Mouse (Mus musculus) liver, postnatal 0 days (tissue): Measurements from ENCODE around the gene Wfdc15a. TPM values are rescaled to one million over a fixed set of nuclear protein-coding genes. Genes with fewer than 3 reads are reported as not detected.

Source experiments
- ATAC-seq: fragments of 200-750 bp; cut with Nextera tagmentation; 2 replicates; pipeline ENCODE4 v1.8.0; 2017; ENCODE audit warnings: mild to moderate bottlenecking, moderate library complexity
- DNase-seq: peaks from one replicate; pipeline ENCODE4 v3.0.0-alpha.2; 2016
- H3K27ac ChIP-seq: fragments of 300-500 bp; sonication (generic); 2 replicates; pipeline ENCODE4 v1.5.1; 2014; ENCODE audit warnings: antibody characterized with exemption, moderate library complexity, mild to moderate bottlenecking, low read depth
- H3K27me3 ChIP-seq: fragments of 300-500 bp; sonication (generic); 2 replicates; pipeline ENCODE4 v1.6.1; 2014; ENCODE audit warnings: low read length, control low read depth, mixed read lengths; ENCODE audit not compliant: insufficient read depth
- H3K36me3 ChIP-seq: fragments of 300-500 bp; sonication (generic); replicated peaks from 2 replicates; pipeline ENCODE4 v1.6.1; 2014; ENCODE audit warnings: mild to moderate bottlenecking, control low read depth, low read length, moderate library complexity, mixed read lengths; ENCODE audit not compliant: insufficient read depth
- H3K4me1 ChIP-seq: fragments of 300-500 bp; sonication (generic); 2 replicates; pipeline ENCODE4 v1.6.1; 2014; ENCODE audit warnings: antibody characterized with exemption, mild to moderate bottlenecking, control low read depth; ENCODE audit not compliant: insufficient read depth
- H3K4me2 ChIP-seq: fragments of 300-500 bp; sonication (generic); 2 replicates; pipeline ENCODE4 v1.6.1; 2014; ENCODE audit warnings: low read depth, mild to moderate bottlenecking, low read length, moderate library complexity, mixed read lengths
- H3K4me3 ChIP-seq: fragments of 300-500 bp; sonication (generic); 2 replicates; pipeline ENCODE4 v1.5.1; 2014; ENCODE audit warnings: low read depth, low read length
- H3K9ac ChIP-seq: fragments of 300-500 bp; sonication (generic); replicated peaks from 2 replicates; pipeline ENCODE4 v1.6.1; 2014; ENCODE audit warnings: mild to moderate bottlenecking, moderate library complexity
- H3K9me3 ChIP-seq: fragments of 300-500 bp; sonication (generic); 2 replicates; pipeline ENCODE4 v1.6.1; 2016; ENCODE audit warnings: mild to moderate bottlenecking, control low read depth, low read length, mixed read lengths
- CTCF ChIP-seq: sonication (generic); IDR thresholded peaks from 2 replicates; pipeline ENCODE4 v1.5.1; 2016; ENCODE audit warnings: antibody characterized with exemption, low read depth
- EP300 ChIP-seq: IDR thresholded peaks from 2 replicates; pipeline ENCODE4 v1.6.1; 2016; ENCODE audit warnings: antibody characterized with exemption, low read depth, mild to moderate bottlenecking
- WGBS: fragments of 180-500 bp; shearing (Covaris S2); extraction: QIAGEN DNeasy Blood & Tissue Kit; methylation state at CpG from one replicate; pipeline ENCODE4 v1.1.7; 2014; ENCODE audit not compliant: insufficient replicate concordance; 5-methylcytosine and 5-hydroxymethylcytosine counted together
- polyA plus RNA-seq: library from polyadenylated mRNA; unstranded; fragments of >200 nt; fragmentation: Nextera tagmentation; extraction: Ambion mirVana; gene quantifications from 2 replicates; pipeline ENCODE4 v1.2.1, GENCODE M21; 2015

Wfdc15a gene
- polyA plus RNA-seq = not detected in 2 replicates

DNA sequence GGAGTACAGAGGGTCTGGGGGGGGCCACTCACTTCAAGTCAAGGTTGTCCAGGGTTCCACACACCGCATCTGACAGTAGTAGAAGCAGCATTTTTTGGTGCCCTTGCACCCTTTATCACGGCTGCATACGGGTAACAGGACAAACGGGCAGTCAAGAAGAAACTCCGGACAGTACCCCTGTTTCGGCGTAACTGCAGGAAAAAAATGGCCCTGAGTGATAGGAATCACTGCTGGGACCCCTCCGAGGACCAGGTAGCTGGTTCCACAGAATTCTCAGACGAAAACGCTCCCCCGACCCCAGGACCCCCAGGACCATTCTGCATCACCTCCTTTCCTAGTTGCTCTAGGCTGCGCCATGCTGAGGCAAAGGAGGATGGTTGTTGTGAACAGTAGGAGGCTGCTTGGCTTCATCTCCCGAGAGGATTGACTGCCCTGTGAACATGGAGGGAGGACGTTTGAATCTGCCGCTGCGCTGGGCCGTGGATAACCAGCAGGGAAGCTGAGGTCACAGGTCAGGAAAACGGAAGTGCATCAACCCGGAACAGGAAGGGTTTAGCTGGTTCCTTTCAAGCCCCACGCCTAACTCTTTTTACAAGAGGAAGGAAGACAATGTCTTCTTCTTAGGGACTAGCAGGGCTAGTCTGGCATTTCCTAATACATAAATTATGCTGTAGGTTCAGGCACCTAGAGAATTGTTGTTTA, at the start of gene Wfdc15a:
Gene Wfdc15a (minus strand): TSS at position 505 of the 702 bp plus-strand sequence.
- Histone ChIP-seq H3K4me2 (no peak within 1 kb of the TSS), H3K36me3 (no peaks in the 10 kb centered on the region), H3K27me3 (no peaks in the 10 kb centered on the region), H3K9ac (no peak within 1 kb of the TSS), H3K27ac (no peak within 1 kb of the TSS), H3K4me3 (no peak within 1 kb of the TSS), H3K4me1 (no peaks in the 10 kb centered on the region), H3K9me3 (no peaks in the 10 kb centered on the region)
- no peak for ATAC-seq
- 71% methylated on average over 20 of the region's 20 CpGs for WGBS
- DNase-seq = no peak
- no peak for TF ChIP-seq CTCF
- no peak for TF ChIP-seq EP300

GRCm38 (mm10) chr2:164238366-164238765, 38.4 kb upstream of the Wfdc15a start, which contains the start of gene Svs2:
Svs2 (minus strand) TSS chr2:164238466.
- H3K9ac ChIP-seq = no peak within 1 kb of the TSS
- no peak within 1 kb of the TSS for H3K27ac ChIP-seq
- H3K4me2 ChIP-seq = no peak within 1 kb of the TSS
- DNase-seq = no peak
- no peak for TF ChIP-seq EP300
- TF ChIP-seq CTCF = no peak
- ATAC-seq = no peak
- no peak within 1 kb of the TSS for H3K4me3 ChIP-seq
- H3K27me3 ChIP-seq = no peaks in the 10 kb centered on the region
- 65% methylated on average over 3 of the region's 3 CpGs for WGBS
- no peaks in the 10 kb centered on the region for H3K9me3 ChIP-seq
- H3K36me3 ChIP-seq = no peaks in the 10 kb centered on the region
- no peaks in the 10 kb centered on the region for H3K4me1 ChIP-seq

- TF ChIP-seq EP300 (no peak), CTCF (no peak)
- H3K27me3 ChIP-seq = no peaks in the 10 kb centered on the region
- H3K9me3 ChIP-seq = no peaks in the 10 kb centered on the region
- H3K9ac ChIP-seq = no peak overlapping the region
- H3K4me1 ChIP-seq = no peaks in the 10 kb centered on the region
- DNase-seq (no peak), ATAC-seq (no peak)
- H3K27ac ChIP-seq = no peak overlapping the region
- no peak overlapping the region for H3K4me2 ChIP-seq
- H3K4me3 ChIP-seq = no peak overlapping the region
- H3K36me3 ChIP-seq = no peaks in the 10 kb centered on the region
- WGBS = 75% methylated on average over 8 of the region's 8 CpGs
Measured at GRCm38 (mm10) chr2:164232671-164233070, 32.7 kb upstream of the Wfdc15a start.

GRCm38 (mm10) chr2:164228361-164229070, 28.6 kb upstream of the Wfdc15a start:
- Histone ChIP-seq H3K9me3 (no peaks in the 10 kb centered on the region), H3K27me3 (no peaks in the 10 kb centered on the region), H3K4me3 (no peak overlapping the region), H3K36me3 (no peaks in the 10 kb centered on the region), H3K4me2 (no peak overlapping the region), H3K27ac (no peak overlapping the region), H3K9ac (no peak overlapping the region), H3K4me1 (no peaks in the 10 kb centered on the region)
- WGBS = 73% methylated on average over 8 of the region's 8 CpGs
- TF ChIP-seq EP300 (no peak), CTCF (no peak)
- DNase-seq (no peak), ATAC-seq (no peak)

DNA sequence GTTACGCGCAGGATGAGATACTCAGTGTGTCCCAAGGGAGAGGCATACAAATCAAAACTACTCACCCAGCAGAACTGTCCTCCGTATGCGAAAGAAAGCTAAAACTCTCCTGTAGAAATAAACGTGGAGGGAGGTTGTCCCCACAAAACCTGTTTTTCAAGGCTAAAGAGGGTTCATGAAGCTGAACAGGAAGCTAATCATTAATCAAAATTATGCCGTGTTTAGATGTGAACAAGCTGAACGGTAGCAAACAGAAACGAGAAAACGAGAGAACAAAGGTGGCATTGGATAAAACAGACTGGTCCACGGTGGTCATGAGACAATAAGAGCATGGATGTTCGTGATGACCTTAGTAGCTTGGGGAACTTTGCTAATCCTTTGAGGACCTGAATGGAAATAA, 21.6 kb upstream of the Wfdc15a start, which contains the start of gene Wfdc15b:
Gene Wfdc15b (minus strand): TSS at position 139 of the 400 bp plus-strand sequence.
- H3K9me3 ChIP-seq = no peaks in the 10 kb centered on the region
- no peaks in the 10 kb centered on the region for H3K27me3 ChIP-seq
- WGBS = 64% methylated on average over 11 of the region's 11 CpGs
- H3K4me1 ChIP-seq = no peaks in the 10 kb centered on the region
- TF ChIP-seq CTCF = no peak
- no peak for TF ChIP-seq EP300
- no peak for DNase-seq
- H3K4me3 ChIP-seq = no peak within 1 kb of the TSS
- no peak within 1 kb of the TSS for H3K4me2 ChIP-seq
- no peak within 1 kb of the TSS for H3K27ac ChIP-seq
- no peak within 1 kb of the TSS for H3K9ac ChIP-seq
- ATAC-seq = no peak
- H3K36me3 ChIP-seq = no peaks in the 10 kb centered on the region

DNA sequence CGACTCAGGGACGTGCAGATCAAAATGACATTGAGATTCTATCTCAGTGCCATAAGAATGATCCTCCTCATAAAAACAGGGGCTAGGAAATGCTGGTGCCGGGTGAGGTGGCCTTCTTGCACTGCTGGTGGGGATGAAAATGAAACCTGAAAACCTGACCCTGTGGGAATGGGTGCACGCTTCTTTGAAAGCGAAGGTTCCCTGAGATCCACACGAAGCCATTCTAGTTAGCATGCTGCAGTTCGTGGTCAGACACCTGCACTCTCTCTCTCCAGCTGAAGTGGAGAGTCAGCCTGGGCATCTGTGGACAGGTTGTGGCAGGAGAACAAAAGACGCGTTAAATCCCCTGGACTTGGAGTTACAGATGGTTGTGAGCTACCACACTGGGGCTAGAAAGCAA, 19.4 kb upstream of the Wfdc15a start:
- WGBS = 74% methylated on average over 9 of the region's 9 CpGs

More for the DNA sequence above, 19.4 kb upstream of the Wfdc15a start:
- Histone ChIP-seq H3K4me3 (no peak overlapping the region), H3K9ac (no peak overlapping the region), H3K27me3 (no peaks in the 10 kb centered on the region), H3K27ac (no peak overlapping the region), H3K36me3 (no peaks in the 10 kb centered on the region), H3K4me1 (no peaks in the 10 kb centered on the region), H3K4me2 (no peak overlapping the region), H3K9me3 (no peaks in the 10 kb centered on the region)
- ATAC-seq = no peak
- TF ChIP-seq EP300 (no peak), CTCF (no peak)
- no peak for DNase-seq
